Mouse (Mus musculus): Measurements from ENCODE around the gene Lrrc4b. TPM values are rescaled to one million over a fixed set of nuclear protein-coding genes. Genes with fewer than 3 reads are reported as not detected.

Gene Lrrc4b
- not detected in 3 replicates for total RNA-seq (2017)

DNA sequence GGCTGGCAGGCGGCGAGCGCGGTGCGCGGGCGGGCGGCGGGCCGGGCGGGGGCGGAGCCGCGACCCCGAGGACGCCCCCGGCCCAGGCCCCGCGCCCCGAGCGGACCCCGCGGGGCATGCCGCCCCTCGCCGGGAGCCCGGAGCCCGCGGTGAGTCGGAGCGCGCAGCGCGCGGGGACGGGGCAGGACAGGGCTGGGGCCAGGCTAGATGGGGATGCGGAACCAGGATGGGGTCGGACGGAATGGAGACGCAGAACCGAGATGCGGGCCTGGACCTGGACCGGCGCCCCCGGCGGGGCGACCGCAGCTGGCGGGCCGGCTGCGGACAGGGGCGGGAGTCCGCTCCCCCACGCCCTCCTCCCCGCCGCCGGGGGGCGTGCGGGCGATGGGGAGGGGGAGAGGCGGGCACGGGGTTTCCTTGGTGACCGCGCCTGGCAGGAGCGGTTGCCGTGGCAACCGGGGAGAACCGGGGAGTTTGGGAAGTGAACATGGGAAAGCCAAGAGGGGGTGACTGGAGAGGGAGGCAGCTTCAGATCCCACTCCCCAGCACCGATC lies at the start of gene Lrrc4b:
Lrrc4b (plus strand) TSS at position 51 of the 554 bp plus-strand sequence.
- no peak for ATAC-seq (replicated peaks; ENCODE audit: insufficient number of reproducible peaks, low FRiP score, low TSS enrichment, poor library complexity, severe bottlenecking)

DNA sequence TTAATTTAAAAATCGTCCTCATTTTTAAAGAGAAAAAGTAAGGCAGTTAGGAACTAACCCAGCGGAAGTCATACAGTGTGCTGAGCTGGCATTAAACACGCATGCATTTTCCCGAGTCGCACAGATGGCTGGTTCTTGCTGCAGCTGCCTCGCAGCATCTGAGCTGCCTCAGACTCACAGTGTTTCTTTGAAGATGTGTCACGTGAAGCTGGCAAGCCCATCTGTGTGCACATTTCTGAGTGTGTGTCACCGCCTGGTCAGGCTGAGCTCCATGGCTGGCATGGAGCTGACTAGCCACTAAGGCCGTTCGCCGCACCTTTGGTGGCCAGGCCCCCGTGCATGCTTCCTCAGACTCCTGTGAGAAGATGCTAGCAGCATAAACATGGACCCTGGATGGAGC lies 46.3 kb upstream of the Lrrc4b start:
- ATAC-seq (replicated peaks; ENCODE audit: insufficient number of reproducible peaks, low FRiP score, low TSS enrichment, poor library complexity, severe bottlenecking) = no peak

DNA sequence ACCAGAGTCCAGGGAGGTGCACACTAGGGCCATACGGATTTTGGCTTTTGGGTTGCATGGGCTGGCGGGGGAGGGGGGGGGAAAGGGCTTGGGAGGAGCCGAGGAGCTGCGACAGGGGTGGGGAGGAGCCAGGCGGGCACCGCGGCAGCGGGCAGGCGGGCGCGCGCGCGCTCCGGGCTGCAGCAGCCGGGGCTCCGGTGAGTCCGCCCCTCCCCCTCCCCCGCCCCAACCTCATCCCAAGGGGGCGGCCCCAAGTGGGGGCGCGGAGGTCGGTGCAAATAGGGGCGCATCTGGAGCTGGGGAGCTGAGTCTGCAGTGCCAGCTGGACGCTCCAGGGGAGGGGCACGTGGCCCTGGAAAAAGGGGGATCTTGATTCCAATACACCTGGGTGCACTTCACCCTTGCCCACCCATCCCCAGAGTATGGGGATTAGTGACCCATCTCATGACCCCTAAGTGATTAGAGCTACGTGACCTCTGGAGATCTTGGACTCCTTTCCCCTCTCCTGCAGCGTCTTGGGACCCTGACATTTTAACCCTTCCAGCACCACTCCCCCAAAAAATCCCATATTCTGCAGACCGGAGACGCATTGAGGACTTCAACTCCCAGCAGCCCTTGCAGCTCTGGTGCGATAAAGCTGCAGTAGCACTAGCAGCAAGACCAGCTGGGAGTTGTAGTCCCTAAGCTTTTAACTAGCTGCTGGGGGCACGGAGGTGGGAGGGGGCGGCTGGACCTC lies 44.7 kb upstream of the Lrrc4b start, which contains the start of gene Syt3:
Syt3 (plus strand) TSS at position 123 of the 736 bp plus-strand sequence.
- ATAC-seq (replicated peaks; ENCODE audit: insufficient number of reproducible peaks, low FRiP score, low TSS enrichment, poor library complexity, severe bottlenecking) = peak; percentile 69

DNA sequence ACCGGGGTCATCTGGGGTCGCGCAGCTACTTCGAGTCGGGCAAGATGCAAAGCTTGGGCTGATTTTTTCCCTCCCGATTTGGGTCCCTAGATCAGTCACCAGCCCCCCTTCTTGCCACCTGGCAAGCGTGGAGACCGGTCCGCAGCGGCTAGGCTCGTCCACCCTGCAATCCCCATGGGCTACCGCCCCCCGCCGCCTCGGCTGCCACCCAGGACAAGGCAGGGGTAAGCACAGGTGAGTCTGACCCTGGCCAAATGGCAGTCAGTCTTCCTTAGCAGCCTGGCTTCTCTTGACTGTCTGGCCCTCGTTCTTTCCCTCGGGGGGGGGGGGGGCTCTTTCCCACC lies 44.1 kb upstream of the Lrrc4b start:
- ATAC-seq (replicated peaks; ENCODE audit: insufficient number of reproducible peaks, low FRiP score, low TSS enrichment, poor library complexity, severe bottlenecking) = no peak

DNA sequence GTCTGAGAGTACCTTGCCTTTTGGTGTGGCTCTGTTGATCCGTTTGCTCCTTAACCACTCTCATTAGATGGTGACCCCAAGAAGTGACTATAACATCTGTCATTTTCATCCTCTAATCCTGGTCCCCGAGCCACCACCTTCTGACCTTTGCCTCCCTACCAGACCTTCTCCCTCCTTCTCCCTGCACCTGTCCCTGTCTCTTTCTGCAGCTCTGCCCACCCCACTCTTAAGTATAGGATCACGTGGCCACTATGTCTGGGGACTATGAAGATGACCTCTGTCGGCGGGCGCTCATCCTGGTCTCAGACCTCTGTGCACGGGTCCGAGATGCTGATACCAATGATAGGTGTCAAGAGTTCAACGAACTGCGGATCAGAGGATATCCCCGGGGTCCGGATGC lies 43.1 kb upstream of the Lrrc4b start, which contains the start of gene 1700008O03Rik:
1700008O03Rik (minus strand) TSS at position 101 of the 400 bp plus-strand sequence.
- ATAC-seq (replicated peaks; ENCODE audit: insufficient number of reproducible peaks, low FRiP score, low TSS enrichment, poor library complexity, severe bottlenecking) = no peak

GRCm38 (mm10) chr7:44391831-44392230 lies 37.0 kb upstream of the Lrrc4b start:
- no peak for ATAC-seq (replicated peaks; ENCODE audit: insufficient number of reproducible peaks, low FRiP score, low TSS enrichment, poor library complexity, severe bottlenecking)

DNA sequence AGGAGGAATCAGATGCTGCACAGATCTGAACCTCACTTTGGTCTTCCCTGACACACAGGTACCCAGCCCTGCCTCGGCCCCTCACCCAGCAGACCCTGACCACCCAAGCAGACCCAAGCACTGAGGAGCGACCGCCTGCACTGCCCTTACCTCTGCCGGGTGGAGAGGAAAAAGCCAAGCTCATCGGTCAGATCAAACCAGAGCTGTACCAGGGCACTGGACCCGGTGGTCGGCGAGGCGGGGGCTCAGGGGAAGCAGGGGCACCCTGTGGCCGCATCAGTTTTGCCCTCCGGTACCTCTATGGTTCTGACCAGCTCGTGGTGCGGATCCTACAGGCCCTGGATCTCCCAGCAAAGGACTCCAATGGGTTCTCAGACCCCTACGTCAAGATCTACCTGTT lies 36.5 kb upstream of the Lrrc4b start:
- no peak for ATAC-seq (replicated peaks; ENCODE audit: insufficient number of reproducible peaks, low FRiP score, low TSS enrichment, poor library complexity, severe bottlenecking)

DNA sequence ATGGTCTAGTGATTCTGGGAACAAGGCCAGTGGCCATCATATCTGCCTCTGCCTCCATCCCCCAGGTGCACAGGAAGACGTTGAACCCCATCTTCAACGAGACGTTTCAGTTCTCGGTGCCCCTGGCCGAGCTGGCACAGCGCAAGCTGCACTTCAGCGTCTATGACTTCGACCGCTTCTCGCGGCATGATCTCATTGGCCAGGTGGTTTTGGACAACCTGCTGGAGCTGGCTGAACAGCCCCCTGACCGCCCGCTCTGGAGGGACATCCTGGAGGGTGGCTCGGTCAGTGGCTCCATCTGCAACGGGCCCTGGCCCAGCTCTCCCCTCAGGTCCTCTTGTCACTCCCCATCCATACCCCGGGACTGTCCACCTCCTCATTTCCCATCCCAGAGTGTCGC lies 35.5 kb upstream of the Lrrc4b start:
- no peak for ATAC-seq (replicated peaks; ENCODE audit: insufficient number of reproducible peaks, low FRiP score, low TSS enrichment, poor library complexity, severe bottlenecking)

DNA sequence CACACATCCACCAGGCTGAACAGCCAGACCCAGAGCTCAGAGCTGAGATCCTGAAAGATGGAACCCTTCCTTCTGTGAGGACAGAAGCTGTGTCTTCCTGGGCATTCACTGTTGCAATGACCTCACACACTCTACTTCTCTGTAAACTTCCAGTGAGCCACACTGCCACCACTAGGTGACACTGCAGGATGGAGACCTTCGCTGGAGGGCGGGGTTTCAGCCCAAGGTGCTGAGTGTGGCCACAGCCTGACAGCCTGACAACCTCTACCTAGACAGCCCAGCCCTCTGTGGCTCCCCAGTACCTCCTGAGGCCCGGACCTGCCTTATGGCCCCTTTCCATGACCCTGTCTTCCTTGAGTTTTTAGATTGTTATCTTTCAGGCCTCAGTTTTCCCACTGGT lies 30.2 kb upstream of the Lrrc4b start:
- ATAC-seq (replicated peaks; ENCODE audit: insufficient number of reproducible peaks, low FRiP score, low TSS enrichment, poor library complexity, severe bottlenecking) = peak; percentile 59

DNA sequence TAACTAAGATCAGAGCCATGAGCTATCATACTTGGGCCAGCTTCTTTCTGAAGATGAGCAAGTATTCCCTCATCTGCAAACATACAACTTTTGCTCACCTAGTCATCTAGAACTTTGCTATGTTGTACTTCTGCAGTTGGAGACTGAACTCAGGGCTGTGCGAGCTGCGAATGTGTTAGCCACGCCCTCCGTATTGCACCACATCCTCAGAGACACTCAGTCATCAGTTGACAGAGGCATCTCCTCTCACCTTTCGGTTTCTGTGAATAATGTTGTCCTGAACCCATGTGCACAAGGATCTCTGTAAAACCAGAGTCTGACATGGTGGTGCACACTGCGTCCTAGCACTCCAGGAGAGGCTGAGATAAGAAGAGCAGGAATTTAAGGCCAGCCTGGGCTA lies 27.1 kb upstream of the Lrrc4b start:
- ATAC-seq (replicated peaks; ENCODE audit: insufficient number of reproducible peaks, low FRiP score, low TSS enrichment, poor library complexity, severe bottlenecking) = peak; percentile 27; the same call in 1 of the 2 replicates

GRCm38 (mm10) chr7:44405346-44406014 lies 23.3 kb upstream of the Lrrc4b start:
- ATAC-seq (replicated peaks; ENCODE audit: insufficient number of reproducible peaks, low FRiP score, low TSS enrichment, poor library complexity, severe bottlenecking) = peak; percentile 80

DNA sequence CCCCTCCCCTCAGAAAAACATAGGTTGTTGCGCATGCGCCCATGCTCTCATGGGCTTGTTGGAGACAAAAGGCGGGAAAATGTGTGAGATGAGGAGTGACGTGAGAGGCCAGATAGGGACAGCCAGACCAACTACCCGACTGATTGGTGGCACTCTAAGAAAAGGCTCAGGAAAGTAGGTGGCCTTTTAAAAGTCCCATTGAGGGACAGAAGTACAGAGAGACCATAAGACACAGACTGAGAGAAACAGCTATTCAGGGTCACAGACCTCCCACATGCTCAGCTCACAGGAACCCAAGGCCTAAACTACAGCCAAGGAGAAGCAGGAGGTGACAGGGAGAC lies 22.8 kb upstream of the Lrrc4b start:
- ATAC-seq (replicated peaks; ENCODE audit: insufficient number of reproducible peaks, low FRiP score, low TSS enrichment, poor library complexity, severe bottlenecking) = no peak

DNA sequence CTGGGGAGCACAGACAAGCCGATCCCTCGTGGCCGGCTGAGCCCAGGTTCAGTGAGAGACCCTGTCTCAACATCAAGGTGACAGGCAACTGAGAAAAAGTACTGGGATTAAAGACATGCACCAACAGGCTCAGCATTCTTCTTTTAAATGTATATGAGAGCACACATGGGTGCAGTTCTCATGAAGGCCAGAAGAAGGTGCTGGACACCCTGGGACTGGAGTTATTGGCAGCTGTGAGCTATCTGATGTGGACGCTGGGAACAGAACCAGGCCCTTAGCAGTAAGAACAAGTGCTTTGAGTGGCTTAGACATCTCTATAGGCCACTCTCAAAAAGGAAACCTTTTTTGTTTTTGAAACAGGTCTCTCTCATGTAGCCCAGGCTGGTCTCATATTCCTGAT lies 17.7 kb upstream of the Lrrc4b start:
- ATAC-seq (replicated peaks; ENCODE audit: insufficient number of reproducible peaks, low FRiP score, low TSS enrichment, poor library complexity, severe bottlenecking) = no peak

DNA sequence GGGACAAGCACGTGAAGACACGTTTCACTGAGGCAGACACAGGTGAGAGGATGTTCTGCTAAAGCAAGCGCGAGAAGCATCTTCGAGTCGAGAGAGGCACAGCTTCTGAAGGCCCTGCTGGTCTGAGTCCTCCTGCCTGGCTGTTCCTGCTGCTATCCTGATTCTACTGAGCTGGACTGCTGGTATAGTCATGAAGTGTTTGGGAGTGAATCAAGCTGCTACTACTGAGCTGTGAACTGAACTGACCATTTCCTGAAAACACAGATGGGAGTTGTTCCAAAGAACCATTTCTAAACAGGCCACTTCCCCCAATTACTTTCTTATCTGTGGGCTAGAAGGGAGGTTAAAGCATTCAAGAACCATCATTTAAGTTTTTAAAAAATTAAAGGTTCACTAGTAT lies 15.5 kb upstream of the Lrrc4b start:
- no peak for ATAC-seq (replicated peaks; ENCODE audit: insufficient number of reproducible peaks, low FRiP score, low TSS enrichment, poor library complexity, severe bottlenecking)

- no peak for ATAC-seq (replicated peaks; ENCODE audit: insufficient number of reproducible peaks, low FRiP score, low TSS enrichment, poor library complexity, severe bottlenecking)
Measured at GRCm38 (mm10) chr7:44427666-44428065, 1.2 kb upstream of the Lrrc4b start.

DNA sequence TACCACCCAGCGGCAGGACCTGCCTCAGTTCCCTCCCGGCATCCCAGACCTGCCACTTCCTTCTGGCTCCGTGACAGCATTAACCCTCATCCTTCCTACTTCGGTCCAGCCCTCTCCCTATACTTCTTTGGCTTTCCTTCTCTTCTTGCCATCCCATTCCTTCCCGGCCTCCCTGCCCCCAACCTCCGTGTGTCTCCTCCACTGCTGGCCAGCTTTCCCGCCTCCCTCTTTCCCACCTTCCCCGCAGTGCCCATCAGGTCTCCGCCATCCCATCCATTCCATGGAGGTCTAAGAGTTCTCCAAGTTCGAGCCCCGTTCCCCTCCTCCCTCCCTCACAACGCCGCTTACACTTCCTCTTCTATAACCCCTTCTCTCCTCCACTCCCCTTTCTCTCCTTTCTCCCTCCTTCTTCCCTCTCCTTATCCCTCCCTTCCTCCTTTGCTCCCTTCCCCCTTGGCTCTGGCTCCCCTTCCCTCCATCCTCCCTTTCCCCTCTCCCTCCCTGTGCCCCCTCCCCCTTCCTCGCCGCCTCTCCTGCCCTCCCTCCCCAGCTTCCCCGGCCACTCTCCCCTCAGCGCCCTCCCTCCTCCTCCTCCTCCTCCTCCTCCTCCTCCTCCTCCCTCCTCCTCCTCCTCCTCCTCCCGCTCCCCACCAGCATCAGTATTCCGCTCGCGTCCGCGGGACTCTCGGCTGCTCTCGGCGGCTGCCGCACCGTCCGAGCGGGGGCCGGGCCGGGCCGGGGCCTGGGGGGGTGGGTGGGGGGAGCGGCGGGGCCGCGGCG lies 457 bp upstream of the Lrrc4b start:
- ATAC-seq (replicated peaks; ENCODE audit: insufficient number of reproducible peaks, low FRiP score, low TSS enrichment, poor library complexity, severe bottlenecking) = no peak; the same call in 1 of the 2 replicates

GRCm38 (mm10) chr7:44429534-44430488 lies 993 bp downstream of the Lrrc4b start:
- ATAC-seq (replicated peaks; ENCODE audit: insufficient number of reproducible peaks, low FRiP score, low TSS enrichment, poor library complexity, severe bottlenecking) = no peak

DNA sequence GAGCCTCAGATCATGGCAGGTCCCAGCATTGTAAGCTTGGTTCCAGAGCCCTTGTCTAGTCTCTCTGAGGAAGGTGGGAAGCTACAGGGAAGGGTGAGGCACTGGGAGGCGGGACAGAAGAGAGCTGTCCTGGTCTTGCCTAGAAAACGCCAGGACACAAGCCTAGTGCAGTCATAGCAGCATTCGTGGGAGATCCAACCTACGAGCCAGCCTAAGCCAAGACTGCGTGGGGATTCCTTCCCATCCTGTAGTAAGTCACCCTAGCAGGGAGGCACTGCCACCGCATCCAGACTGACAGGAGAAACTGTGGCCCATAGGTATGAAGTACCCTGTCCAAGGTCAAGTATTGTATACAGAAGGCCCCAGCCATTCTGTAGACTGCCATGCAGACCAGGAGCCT lies 3.7 kb downstream of the Lrrc4b start:
- no peak for ATAC-seq (replicated peaks; ENCODE audit: insufficient number of reproducible peaks, low FRiP score, low TSS enrichment, poor library complexity, severe bottlenecking)
